Mouse (Mus musculus): ENCODE data around the gene Mpp6. TPM values are rescaled to one million over a fixed set of nuclear protein-coding genes. Genes with fewer than 3 reads are reported as not detected.

The Mpp6 gene
- polyA plus RNA-seq, 1 experiment: 3.5 TPM

- TF ChIP-seq CTCF (IDR thresholded peaks at IDR 0.05; ENCODE audit: extremely low read depth, insufficient read length, insufficient replicate concordance, low read depth, low read length) (no peak), POLR2A (IDR thresholded peaks at IDR 0.05; ENCODE audit: low read depth, low read length) (no peak)
- Histone ChIP-seq H3K27ac (ENCODE audit: insufficient read depth, low read depth, low read length) (no peak overlapping the region), H3K4me1 (ENCODE audit: control insufficient read depth, insufficient read depth, insufficient read length, low read length) (peaks cover 9% of the 10 kb centered on the region; the same call in 1 of the 2 replicates), H3K4me3 (ENCODE audit: low read depth, low read length) (no peak overlapping the region), H3K36me3 (ENCODE audit: control insufficient read depth, insufficient read depth, low read length) (no peaks in the 10 kb centered on the region), H3K27me3 (ENCODE audit: control insufficient read depth, insufficient read depth, low read length) (no peaks in the 10 kb centered on the region)
- 35% methylated on average over 3 of the region's 3 CpGs for WGBS
These were observed 27.6 kb downstream of the Mpp6 start for GRCm38 (mm10) chr6:50137651-50138050.

GRCm38 (mm10) chr6:50139526-50139925, 29.5 kb downstream of the Mpp6 start:
- TF ChIP-seq CTCF (IDR thresholded peaks at IDR 0.05; ENCODE audit: extremely low read depth, insufficient read length, insufficient replicate concordance, low read depth, low read length) (no peak), POLR2A (IDR thresholded peaks at IDR 0.05; ENCODE audit: low read depth, low read length) (no peak)
- no peak overlapping the region for H3K4me3 ChIP-seq (ENCODE audit: low read depth, low read length)
- H3K4me1 ChIP-seq (ENCODE audit: control insufficient read depth, insufficient read depth, insufficient read length, low read length): peaks cover 6% of the 10 kb centered on the region; the same call in 1 of the 2 replicates
- no peak overlapping the region for H3K27ac ChIP-seq (ENCODE audit: insufficient read depth, low read depth, low read length)
- no peaks in the 10 kb centered on the region for H3K36me3 ChIP-seq (ENCODE audit: control insufficient read depth, insufficient read depth, low read length)
- no peaks in the 10 kb centered on the region for H3K27me3 ChIP-seq (ENCODE audit: control insufficient read depth, insufficient read depth, low read length)
- 40% methylated on average over 3 of the region's 3 CpGs for WGBS

GRCm38 (mm10) chr6:50146158-50146557, 36.1 kb downstream of the Mpp6 start:
- peaks cover 4% of the 10 kb centered on the region; the same call in 1 of the 2 replicates for H3K4me1 ChIP-seq (ENCODE audit: control insufficient read depth, insufficient read depth, insufficient read length, low read length)
- TF ChIP-seq CTCF (IDR thresholded peaks at IDR 0.05; ENCODE audit: extremely low read depth, insufficient read length, insufficient replicate concordance, low read depth, low read length) (no peak), POLR2A (IDR thresholded peaks at IDR 0.05; ENCODE audit: low read depth, low read length) (no peak)
- H3K27ac ChIP-seq (ENCODE audit: insufficient read depth, low read depth, low read length): no peak overlapping the region
- H3K27me3 ChIP-seq (ENCODE audit: control insufficient read depth, insufficient read depth, low read length): no peaks in the 10 kb centered on the region
- peaks cover 1% of the 10 kb centered on the region; the same call in 1 of the 2 replicates for H3K36me3 ChIP-seq (ENCODE audit: control insufficient read depth, insufficient read depth, low read length)
- no peak overlapping the region for H3K4me3 ChIP-seq (ENCODE audit: low read depth, low read length)

GRCm38 (mm10) chr6:50149378-50149777, 39.3 kb downstream of the Mpp6 start:
- Histone ChIP-seq H3K27ac (ENCODE audit: insufficient read depth, low read depth, low read length) (no peak overlapping the region), H3K4me1 (ENCODE audit: control insufficient read depth, insufficient read depth, insufficient read length, low read length) (peaks cover 4% of the 10 kb centered on the region; the same call in 1 of the 2 replicates), H3K4me3 (ENCODE audit: low read depth, low read length) (no peak overlapping the region), H3K27me3 (ENCODE audit: control insufficient read depth, insufficient read depth, low read length) (no peaks in the 10 kb centered on the region), H3K36me3 (ENCODE audit: control insufficient read depth, insufficient read depth, low read length) (peaks cover 1% of the 10 kb centered on the region; the same call in 1 of the 2 replicates)
- TF ChIP-seq CTCF (IDR thresholded peaks at IDR 0.05; ENCODE audit: extremely low read depth, insufficient read length, insufficient replicate concordance, low read depth, low read length): no peak
- TF ChIP-seq POLR2A (IDR thresholded peaks at IDR 0.05; ENCODE audit: low read depth, low read length): no peak
- 85% methylated on average over 4 of the region's 4 CpGs for WGBS

- no peak overlapping the region for H3K27ac ChIP-seq (ENCODE audit: insufficient read depth, low read depth, low read length)
- WGBS: 90% methylated on average over 6 of the region's 6 CpGs
- H3K36me3 ChIP-seq (ENCODE audit: control insufficient read depth, insufficient read depth, low read length): peaks cover 2% of the 10 kb centered on the region; the same call in 1 of the 2 replicates
- no peaks in the 10 kb centered on the region for H3K4me1 ChIP-seq (ENCODE audit: control insufficient read depth, insufficient read depth, insufficient read length, low read length)
- no peak overlapping the region for H3K4me3 ChIP-seq (ENCODE audit: low read depth, low read length)
- TF ChIP-seq POLR2A (IDR thresholded peaks at IDR 0.05; ENCODE audit: low read depth, low read length) (no peak), CTCF (IDR thresholded peaks at IDR 0.05; ENCODE audit: extremely low read depth, insufficient read length, insufficient replicate concordance, low read depth, low read length) (no peak)
- no peaks in the 10 kb centered on the region; the same call in 1 of the 2 replicates for H3K27me3 ChIP-seq (ENCODE audit: control insufficient read depth, insufficient read depth, low read length)
These were observed 49.8 kb downstream of the Mpp6 start for GRCm38 (mm10) chr6:50159842-50160241.

- WGBS: 78% methylated on average over 3 of the region's 3 CpGs
- Histone ChIP-seq H3K27ac (ENCODE audit: insufficient read depth, low read depth, low read length) (no peak overlapping the region), H3K4me1 (ENCODE audit: control insufficient read depth, insufficient read depth, insufficient read length, low read length) (no peaks in the 10 kb centered on the region), H3K27me3 (ENCODE audit: control insufficient read depth, insufficient read depth, low read length) (no peaks in the 10 kb centered on the region), H3K4me3 (ENCODE audit: low read depth, low read length) (no peak overlapping the region), H3K36me3 (ENCODE audit: control insufficient read depth, insufficient read depth, low read length) (peaks cover 2% of the 10 kb centered on the region; the same call in 1 of the 2 replicates)
- TF ChIP-seq CTCF (IDR thresholded peaks at IDR 0.05; ENCODE audit: extremely low read depth, insufficient read length, insufficient replicate concordance, low read depth, low read length): no peak
These were observed 53.0 kb downstream of the Mpp6 start for GRCm38 (mm10) chr6:50163013-50163412.

- H3K27me3 ChIP-seq (ENCODE audit: control insufficient read depth, insufficient read depth, low read length): no peaks in the 10 kb centered on the region
- no peaks in the 10 kb centered on the region for H3K4me1 ChIP-seq (ENCODE audit: control insufficient read depth, insufficient read depth, insufficient read length, low read length)
- 91% methylated on average over 4 of the region's 4 CpGs for WGBS
- no peak for TF ChIP-seq POLR2A (IDR thresholded peaks at IDR 0.05; ENCODE audit: low read depth, low read length)
- no peaks in the 10 kb centered on the region for H3K36me3 ChIP-seq (ENCODE audit: control insufficient read depth, insufficient read depth, low read length)
- no peak overlapping the region for H3K4me3 ChIP-seq (ENCODE audit: low read depth, low read length)
- H3K27ac ChIP-seq (ENCODE audit: insufficient read depth, low read depth, low read length): no peak overlapping the region
These were observed 58.8 kb downstream of the Mpp6 start for GRCm38 (mm10) chr6:50168821-50169220.

DNA sequence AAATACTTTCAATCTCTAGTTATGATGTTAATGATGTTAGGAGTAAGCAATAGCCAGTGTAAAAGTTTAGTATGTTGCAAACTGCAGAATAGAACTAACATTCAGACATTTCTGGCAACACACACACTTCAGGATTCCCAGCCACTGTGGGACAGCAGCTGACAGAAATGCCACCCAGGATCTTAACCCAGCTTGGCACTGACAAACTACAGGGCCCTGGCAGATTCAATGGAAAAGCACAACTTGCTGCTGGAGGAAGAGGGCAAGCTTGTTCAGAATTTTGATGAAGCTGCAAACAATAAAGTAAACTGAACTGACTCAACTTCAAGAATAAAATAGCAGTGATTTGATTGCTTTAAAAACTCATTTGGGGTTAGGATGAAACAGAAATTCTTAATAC, 59.7 kb downstream of the Mpp6 start:
- no peaks in the 10 kb centered on the region for H3K4me1 ChIP-seq (ENCODE audit: control insufficient read depth, insufficient read depth, insufficient read length, low read length)
- H3K27ac ChIP-seq (ENCODE audit: insufficient read depth, low read depth, low read length): no peak overlapping the region
- H3K4me3 ChIP-seq (ENCODE audit: low read depth, low read length): no peak overlapping the region
- no peaks in the 10 kb centered on the region for H3K27me3 ChIP-seq (ENCODE audit: control insufficient read depth, insufficient read depth, low read length)
- TF ChIP-seq POLR2A (IDR thresholded peaks at IDR 0.05; ENCODE audit: low read depth, low read length): no peak
- TF ChIP-seq CTCF (IDR thresholded peaks at IDR 0.05; ENCODE audit: extremely low read depth, insufficient read length, insufficient replicate concordance, low read depth, low read length): no peak
- no peaks in the 10 kb centered on the region for H3K36me3 ChIP-seq (ENCODE audit: control insufficient read depth, insufficient read depth, low read length)

Measured in small intestine, adult 2 months (tissue).